Mouse (Mus musculus) CH12.LX (cell line): ENCODE results near the gene Cldn13. TPM values are rescaled to one million over a fixed set of nuclear protein-coding genes. Genes with fewer than 3 reads are reported as not detected.
A peak's percentile ranks its signal among the peaks of the same experiment; 100 is the strongest.

Experiments
- DNase-seq: peaks from one replicate; pipeline ENCODE4 v3.0.0-alpha.2; 2013; ENCODE audit errors: extremely low read depth
- H3K27ac ChIP-seq: 2 replicates; pipeline ENCODE4 v1.5.1; 2012; ENCODE audit warnings: low read depth, mild to moderate bottlenecking, control low read depth, moderate library complexity; ENCODE audit not compliant: insufficient read depth
- H3K27me3 ChIP-seq: replicated peaks from 2 replicates; pipeline ENCODE3; 2012; ENCODE audit warnings: inconsistent platforms
- H3K36me3 ChIP-seq, 2 experiments: replicated peaks in 1 of 2; 2 replicates each; pipeline versions ENCODE3 to v1.6.1; 2012; ENCODE audit warnings: inconsistent platforms in 1 of 2, low read length in 1 of 2, mild to moderate bottlenecking in 1 of 2, mixed read lengths in 1 of 2, moderate library complexity in 1 of 2; ENCODE audit not compliant: control insufficient read depth in 1 of 2, insufficient read depth in 1 of 2
- H3K4me1 ChIP-seq, 2 experiments: 2 replicates each; pipeline ENCODE4 v1.6.1; 2012; ENCODE audit warnings: inconsistent platforms in 1 of 2, moderate library complexity in 1 of 2; ENCODE audit not compliant: insufficient read depth in 2 of 2, control insufficient read depth in 1 of 2
- H3K4me2 ChIP-seq: 2 replicates; pipeline ENCODE4 v1.6.1; 2012; ENCODE audit warnings: low read depth, mild to moderate bottlenecking, control low read depth; ENCODE audit not compliant: poor library complexity, insufficient read depth, severe bottlenecking
- H3K4me3 ChIP-seq, 3 experiments: fragments of 150-350 bp in 1 of 3; sonication (generic) in 1 of 3; replicated peaks in 1 of 3; 2 replicates each; pipeline versions ENCODE3 to v1.5.1; 2011 to 2012; ENCODE audit warnings: low read depth in 2 of 3, low read length in 2 of 3, mild to moderate bottlenecking in 2 of 3, moderate library complexity in 2 of 3, control low read depth in 1 of 3, improper control_type of control experiment in 1 of 3, inconsistent platforms in 1 of 3, mixed read lengths in 1 of 3; ENCODE audit not compliant: poor library complexity in 1 of 3
- H3K79me2 ChIP-seq: replicated peaks from 2 replicates; pipeline ENCODE4 v1.6.1; 2012; ENCODE audit warnings: mild to moderate bottlenecking, moderate library complexity; ENCODE audit not compliant: control insufficient read depth, poor library complexity, insufficient read depth, severe bottlenecking; ENCODE audit errors: extremely low read depth
- H3K9ac ChIP-seq: 2 replicates; pipeline ENCODE4 v1.6.1; 2012; ENCODE audit warnings: low read depth, mild to moderate bottlenecking, control low read depth, moderate library complexity; ENCODE audit not compliant: insufficient read depth
- H3K9me3 ChIP-seq: replicated peaks from 2 replicates; pipeline ENCODE3; 2012; ENCODE audit warnings: low read length, inconsistent platforms, mixed read lengths
- CHD2 ChIP-seq: IDR thresholded peaks from 2 replicates; pipeline ENCODE4 v1.6.1; 2011; ENCODE audit warnings: low read length, improper control_type of control experiment
- CTCF ChIP-seq, 2 experiments: IDR thresholded peaks in 1 of 2; conservative IDR thresholded peaks in 1 of 2; 2 replicates each; pipeline ENCODE4 v1.5.1; 2011 to 2012; ENCODE audit warnings: low read depth in 2 of 2, low read length in 2 of 2, improper control_type of control experiment in 1 of 2, inconsistent platforms in 1 of 2, mild to moderate bottlenecking in 1 of 2, moderate library complexity in 1 of 2
- ELF1 ChIP-seq: IDR thresholded peaks from 2 replicates; pipeline ENCODE4 v1.6.1; 2014; ENCODE audit warnings: low read depth, mild to moderate bottlenecking, inconsistent platforms, low read length, improper control_type of control experiment
- GABPA ChIP-seq: IDR thresholded peaks from 2 replicates; pipeline ENCODE4 v1.6.1; 2012; ENCODE audit warnings: low read depth, low read length, improper control_type of control experiment, inconsistent platforms; ENCODE audit not compliant: insufficient replicate concordance
- HCFC1 ChIP-seq: IDR thresholded peaks from 2 replicates; pipeline ENCODE4 v1.6.1; 2012; ENCODE audit warnings: low read depth, mild to moderate bottlenecking, inconsistent platforms, low read length, improper control_type of control experiment
- IRF4 ChIP-seq: IDR thresholded peaks from 2 replicates; pipeline ENCODE4 v1.6.1; 2014; ENCODE audit warnings: low read depth, mild to moderate bottlenecking, inconsistent platforms, low read length, improper control_type of control experiment
- JUN ChIP-seq: IDR thresholded peaks from 2 replicates; pipeline ENCODE4 v1.6.1; 2011; ENCODE audit warnings: low read depth, mild to moderate bottlenecking, low read length, improper control_type of control experiment, moderate library complexity; ENCODE audit not compliant: insufficient read depth
- MAFK ChIP-seq: IDR thresholded peaks from 2 replicates; pipeline ENCODE4 v1.6.1; 2011; ENCODE audit warnings: low read length, improper control_type of control experiment; ENCODE audit not compliant: insufficient replicate concordance
- MAX ChIP-seq: IDR thresholded peaks from 2 replicates; pipeline ENCODE4 v1.6.1; 2011; ENCODE audit warnings: low read length, improper control_type of control experiment
- MAZ ChIP-seq: IDR thresholded peaks from 2 replicates; pipeline ENCODE4 v1.6.1; 2012; ENCODE audit warnings: low read depth, mild to moderate bottlenecking, inconsistent platforms, low read length, improper control_type of control experiment, moderate library complexity
- MEF2A ChIP-seq: IDR thresholded peaks from 2 replicates; pipeline ENCODE4 v1.6.1; 2014; ENCODE audit warnings: low read depth, mild to moderate bottlenecking, inconsistent platforms, low read length, improper control_type of control experiment, borderline replicate concordance
- NELFE ChIP-seq: IDR thresholded peaks from 2 replicates; pipeline ENCODE4 v1.6.1; 2011; ENCODE audit warnings: low read depth, low read length, improper control_type of control experiment
- POLR2AphosphoS2 ChIP-seq: IDR thresholded peaks from 2 replicates; pipeline ENCODE4 v1.6.1; 2011; ENCODE audit warnings: low read depth, low read length, improper control_type of control experiment
- RAD21 ChIP-seq: IDR thresholded peaks from 2 replicates; pipeline ENCODE4 v1.6.1; 2011; ENCODE audit warnings: low read depth, mild to moderate bottlenecking, low read length, improper control_type of control experiment, moderate library complexity
- RCOR1 ChIP-seq: conservative IDR thresholded peaks from 2 replicates; pipeline ENCODE4 v1.6.1; 2012; ENCODE audit warnings: low read depth, mild to moderate bottlenecking, inconsistent platforms, low read length, improper control_type of control experiment
- USF2 ChIP-seq: conservative IDR thresholded peaks from 2 replicates; pipeline ENCODE4 v1.6.1; 2011; ENCODE audit warnings: low read depth, low read length, improper control_type of control experiment
- ZKSCAN1 ChIP-seq: IDR thresholded peaks from 2 replicates; pipeline ENCODE4 v1.6.1; 2012; ENCODE audit warnings: low read depth, inconsistent platforms, low read length, improper control_type of control experiment, borderline replicate concordance
- ZMIZ1 ChIP-seq: IDR thresholded peaks from 2 replicates; pipeline ENCODE4 v1.6.1; 2012; ENCODE audit warnings: low read depth, mild to moderate bottlenecking, inconsistent platforms, low read length, improper control_type of control experiment
- ZNF384 ChIP-seq: IDR thresholded peaks from 2 replicates; pipeline ENCODE4 v1.6.1; 2012; ENCODE audit warnings: low read depth, low read length, improper control_type of control experiment, inconsistent platforms
- dilution Hi-C: fragments of 300-500 bp; cut with MboI; formaldehyde crosslinking; loops from 2 replicates; pipeline ENCODE4 v1.14.3; 2020; ENCODE audit warnings: low sequenced_read_pairs; ENCODE audit not compliant: extremely low pct_unique_long_range_greater_than_20kb, extremely low pct_ligation_motif_present
- in situ Hi-C: fragments of 300-500 bp; cut with MboI; formaldehyde crosslinking; loops from 3 replicates; pipeline ENCODE4 v1.14.3; 2019; ENCODE audit warnings: low sequenced_read_pairs, low pct_ligation_motif_present, low pct_unique_long_range_greater_than_20kb, mixed read lengths
- polyA plus RNA-seq: library from polyadenylated mRNA; unstranded; fragments of >175 nt; gene quantifications from 2 replicates; pipeline ENCODE4 v1.2.1, GENCODE M21; 2012; ENCODE audit warnings: low read depth; ENCODE audit not compliant: insufficient read length
- total RNA-seq, 2 experiments: library from RNA; depleted of rRNA; stranded (reverse); fragments of 300-350 nt in 1 of 2; fragments of >200 nt in 1 of 2; gene quantifications; 2 replicates each; pipeline ENCODE4 v1.2.3; 2012 to 2014

Gene Cldn13
- total and polyA plus RNA-seq, 3 experiments, result not detected

DNA sequence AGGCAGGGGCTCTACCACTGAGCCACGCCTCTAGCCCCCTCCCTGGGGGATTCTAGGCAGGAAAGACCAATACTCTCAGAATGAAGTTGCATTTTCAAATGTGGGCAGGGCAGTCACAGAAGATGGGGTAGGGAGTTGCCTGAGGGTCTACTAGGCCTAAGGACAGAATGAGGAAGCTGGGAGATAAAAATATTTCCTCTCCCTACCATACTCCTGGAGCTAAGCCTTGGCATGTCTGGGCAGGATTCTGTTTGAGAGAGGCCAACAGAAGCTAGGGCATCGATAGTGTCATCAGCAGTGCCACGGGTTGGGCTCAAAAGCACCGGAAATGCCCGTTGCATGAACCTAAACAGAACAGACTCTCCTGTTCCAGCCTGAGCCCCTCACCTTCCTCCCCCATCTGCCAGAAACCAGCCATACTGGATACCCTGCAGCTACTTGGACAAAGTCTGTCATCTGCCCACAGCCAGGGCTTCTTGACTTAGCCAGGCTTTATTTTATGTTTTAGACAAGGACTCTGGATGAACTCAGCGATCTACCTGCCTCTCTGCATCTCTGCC lies 21.4 kb upstream of the Cldn13 start:
- Histone ChIP-seq H3K27ac (no peak overlapping the region), H3K4me3 (no peak overlapping the region), H3K27me3 (peaks cover 6% of the 10 kb centered on the region), H3K4me1 (peaks cover 5 to 37% of the 10 kb centered on the region in 2 experiments; a peak in 3 of 4 replicates), H3K4me2 (no peak overlapping the region), H3K9me3 (peaks cover 30% of the 10 kb centered on the region), H3K36me3 (no peaks in the 10 kb centered on the region), H3K79me2 (no peaks in the 10 kb centered on the region), H3K9ac (no peak overlapping the region)
- TF ChIP-seq IRF4 (no peak), MAZ (no peak), ZNF384 (no peak), HCFC1 (no peak), GABPA (no peak), RAD21 (no peak), MAFK (no peak), ELF1 (no peak), RCOR1 (no peak), CTCF (conservative IDR thresholded peaks at IDR 0.05 in 1 of 2, IDR thresholded peaks at IDR 0.05 in 1 of 2; ENCODE audit: low read depth in 2 of 2, low read length in 2 of 2) (no peak), ZMIZ1 (no peak), POLR2AphosphoS2 (no peak)
- dilution Hi-C loops (no loop called here), in situ Hi-C loops (no loop called here)
- DNase-seq, result peak; percentile 35

DNA sequence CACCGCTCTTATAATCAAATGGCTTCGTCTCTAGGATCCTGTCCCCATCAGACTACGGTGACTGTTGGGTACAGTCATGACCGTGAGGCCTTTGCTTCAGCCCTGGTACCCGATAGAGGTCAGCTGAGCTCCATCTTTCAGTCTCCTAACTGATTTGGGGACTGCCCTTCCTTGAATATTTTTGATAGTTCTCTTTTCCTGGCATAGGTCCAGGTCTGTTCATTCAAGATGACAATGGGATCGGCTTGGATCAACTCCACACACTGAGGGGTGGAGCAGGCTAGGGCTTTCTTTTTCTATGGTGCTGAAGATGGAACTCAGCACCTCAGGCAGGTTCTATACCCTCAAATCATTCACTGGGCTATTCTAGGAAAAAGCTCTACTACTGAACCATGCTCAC lies 20.7 kb upstream of the Cldn13 start:
- Histone ChIP-seq H3K27me3 (peaks cover 11% of the 10 kb centered on the region), H3K27ac (no peak overlapping the region), H3K79me2 (no peaks in the 10 kb centered on the region), H3K4me2 (no peak overlapping the region), H3K4me1 (peaks cover 5 to 31% of the 10 kb centered on the region in 2 experiments; a peak in 3 of 4 replicates), H3K4me3 (no peak overlapping the region), H3K9me3 (peaks cover 30% of the 10 kb centered on the region), H3K9ac (no peak overlapping the region), H3K36me3 (no peaks in the 10 kb centered on the region)
- no peak for TF ChIP-seq ZKSCAN1
- no peak for TF ChIP-seq MAX
- TF ChIP-seq MEF2A, result no peak
- no peak for TF ChIP-seq NELFE
- TF ChIP-seq CHD2, result no peak
- no peak for TF ChIP-seq HCFC1
- no peak for TF ChIP-seq POLR2AphosphoS2
- no peak for TF ChIP-seq CTCF (conservative IDR thresholded peaks at IDR 0.05 in 1 of 2, IDR thresholded peaks at IDR 0.05 in 1 of 2; ENCODE audit: low read depth in 2 of 2, low read length in 2 of 2)
- TF ChIP-seq USF2, result no peak
- no peak for TF ChIP-seq MAFK
- no peak for TF ChIP-seq MAZ
- TF ChIP-seq JUN, result no peak
- in situ Hi-C loops, result no loop called here
- no peak for DNase-seq
- dilution Hi-C loops, result no loop called here
